In the genomic region with DNA sequence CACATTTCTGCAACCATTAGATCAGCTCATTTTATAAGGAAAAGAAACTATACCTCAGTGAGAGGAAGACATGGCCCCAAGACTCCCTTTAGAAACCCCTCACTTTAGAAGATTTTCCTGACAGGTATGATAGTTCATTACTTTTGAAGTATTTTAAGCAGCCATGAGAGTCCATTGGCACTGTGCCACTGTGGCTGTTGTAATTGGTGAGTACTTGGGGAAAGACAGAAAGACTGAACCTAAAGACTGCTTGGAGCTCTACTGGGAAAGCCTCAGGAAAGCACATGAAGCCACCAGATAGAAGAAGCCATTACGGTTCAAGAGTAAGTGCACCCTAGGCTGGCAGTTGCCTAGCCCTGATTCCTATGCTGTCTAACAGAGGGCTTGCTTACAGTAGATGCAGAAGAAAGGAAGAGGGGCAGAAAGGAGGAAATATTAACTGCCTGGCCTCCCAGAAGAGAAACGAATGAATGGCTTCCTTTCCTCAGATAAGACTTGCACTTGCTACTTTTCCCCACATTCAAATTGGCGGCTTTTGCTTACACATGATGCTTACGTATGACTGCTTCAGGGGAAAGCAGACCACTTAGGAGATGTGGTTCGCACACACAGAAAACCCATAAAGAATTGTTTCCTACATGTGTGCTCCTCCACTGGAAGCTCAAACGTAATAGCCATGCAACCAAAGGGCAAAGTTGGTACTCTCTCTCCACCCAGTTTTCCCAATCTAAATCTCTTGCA, we compare ENCODE assay signal across 8 mouse cellular contexts. TPM values are rescaled to one million over a fixed set of nuclear protein-coding genes. Genes with fewer than 3 reads are reported as not detected.
DNase-seq lines count a peak whose midpoint lies in the region; ATAC-seq lines count a peak whose summit lies in the region.

No protein-coding gene starts in this region.

- no peak for ATAC-seq in lung, embryonic 15.5 days (ENCODE audit: borderline replicate concordance, extremely low read depth, low FRiP score, low TSS enrichment)
- no peak for ATAC-seq in forebrain, embryonic 14.5 days
- ATAC-seq in neural tube, embryonic 14.5 days (ENCODE audit: low read depth) = no peak

- H3K4me1 ChIP-seq in lung, embryonic 15.5 days = peaks cover 60% of the 10 kb centered on the region
- peaks cover 51% of the 10 kb centered on the region for H3K4me1 ChIP-seq in forebrain, embryonic 14.5 days (ENCODE audit: control insufficient read depth, insufficient read depth, low read length)
- H3K4me1 ChIP-seq in neural tube, embryonic 14.5 days (ENCODE audit: control insufficient read depth, insufficient read depth, low read length) = peaks cover 49% of the 10 kb centered on the region

- H3K4me2 ChIP-seq in lung, embryonic 15.5 days = peak overlapping the region; percentile 47
- peak overlapping the region; percentile 74 for H3K4me2 ChIP-seq in forebrain, embryonic 14.5 days (ENCODE audit: low read length)
- peak overlapping the region; percentile 65 for H3K4me2 ChIP-seq in neural tube, embryonic 14.5 days (ENCODE audit: low read depth, low read length)

- DNase-seq in lung, postnatal 4 days = no peak
- DNase-seq in forebrain, embryonic 14.5 days (ENCODE audit: low spot score) = peak; percentile 45
- DNase-seq in kidney, postnatal 4 days = peak; percentile 11 to 27
- no peak for DNase-seq in Muller cell, postnatal 12 days (ENCODE audit: inconsistent ontology term)
- DNase-seq in ovary, postnatal 10 days (ENCODE audit: low spot score) = no peak
- no peak for DNase-seq in layer of hippocampus, adult 9-11 months

- no peak overlapping the region for H3K27ac ChIP-seq in lung, embryonic 15.5 days
- H3K27ac ChIP-seq in forebrain, embryonic 14.5 days (ENCODE audit: low read depth, low read length) = peak overlapping the region; percentile 55; the same call in 1 of the 2 replicates
- H3K27ac ChIP-seq in neural tube, embryonic 14.5 days (ENCODE audit: low read depth, low read length) = no peak overlapping the region; the same call in 1 of the 2 replicates

- WGBS in lung, embryonic 15.5 days = 42% methylated on average over 6 of the region's 6 CpGs
- WGBS in forebrain, embryonic 14.5 days = 28% methylated on average over 6 of the region's 6 CpGs
- WGBS in neural tube, embryonic 14.5 days = 27% methylated on average over 6 of the region's 6 CpGs

- no peaks in the 10 kb centered on the region for H3K27me3 ChIP-seq in lung, embryonic 15.5 days
- no peaks in the 10 kb centered on the region for H3K27me3 ChIP-seq in forebrain, embryonic 14.5 days (replicated peaks; ENCODE audit: control insufficient read depth, insufficient read depth, low read length)
- H3K27me3 ChIP-seq in neural tube, embryonic 14.5 days (ENCODE audit: control insufficient read depth, insufficient read depth, low read length) = no peaks in the 10 kb centered on the region

- H3K9ac ChIP-seq in lung, embryonic 15.5 days = no peak overlapping the region
- H3K9ac ChIP-seq in forebrain, embryonic 14.5 days (ENCODE audit: low read length) = peak overlapping the region; percentile 60
- H3K9ac ChIP-seq in neural tube, embryonic 14.5 days (replicated peaks; ENCODE audit: low read depth, low read length) = no peak overlapping the region; the same call in 1 of the 2 replicates

- 0 out of 2 replicates have a peak, but pooled peaks cover 3% of the 10 kb centered on the region for H3K36me3 ChIP-seq in lung, embryonic 15.5 days
- H3K36me3 ChIP-seq in forebrain, embryonic 14.5 days (ENCODE audit: control insufficient read depth, insufficient read depth, low read length) = peaks cover 7% of the 10 kb centered on the region; the same call in 1 of the 2 replicates
- H3K36me3 ChIP-seq in neural tube, embryonic 14.5 days (ENCODE audit: control insufficient read depth, insufficient read depth, low read length) = no peaks in the 10 kb centered on the region

- peak overlapping the region; percentile 24 for H3K4me3 ChIP-seq in lung, embryonic 15.5 days
- peak overlapping the region; percentile 91 for H3K4me3 ChIP-seq in forebrain, embryonic 14.5 days (ENCODE audit: low read depth, low read length)
- peak overlapping the region; percentile 91 for H3K4me3 ChIP-seq in neural tube, embryonic 14.5 days (ENCODE audit: low read depth, low read length)

- H3K9me3 ChIP-seq in lung, embryonic 15.5 days = no peaks in the 10 kb centered on the region
- H3K9me3 ChIP-seq in forebrain, embryonic 14.5 days (replicated peaks; ENCODE audit: control insufficient read depth, low read length) = no peaks in the 10 kb centered on the region
- H3K9me3 ChIP-seq in neural tube, embryonic 14.5 days (ENCODE audit: control insufficient read depth, low read length) = no peaks in the 10 kb centered on the region

RNA-seq across cellular contexts. Expression of gene Rnd3, which starts 4.4 kb away (rescaled TPM):
- polyA plus RNA-seq in lung, embryonic 15.5 days (2015; fragmentation: Nextera tagmentation; extraction: Ambion mirVana) = 63.7 and 64.0 TPM in 2 replicates
- 191 and 206 TPM in 2 replicates for polyA plus RNA-seq in forebrain, embryonic 14.5 days (2014; fragmentation: Nextera tagmentation; extraction: Ambion mirVana)
- polyA plus RNA-seq in neural tube, embryonic 14.5 days (2014; fragmentation: Nextera tagmentation; extraction: Ambion mirVana) = 117 and 129 TPM in 2 replicates

Comparison
In these comparisons a context has a peak if more than half of its experiments do, and no peak if none do; other contexts are left out.
1. H3K4me3 ChIP-seq: peak in every context shown above with its lines; median percentile 91 in forebrain, embryonic 14.5 days; 91 in neural tube, embryonic 14.5 days; 24 in lung, embryonic 15.5 days.
2. DNase-seq: peak in forebrain, embryonic 14.5 days (single experiment) and kidney, postnatal 4 days (2 of 2); none in lung, postnatal 4 days (0 of 2), Muller cell, postnatal 12 days (single experiment), ovary, postnatal 10 days (single experiment) and layer of hippocampus, adult 9-11 months (single experiment).
3. Peak in every context shown above with its lines, with median percentiles within 50 percentile points of each other: H3K4me2 ChIP-seq.